Mouse (Mus musculus): ENCODE data around the gene Hsbp1.

DNA sequence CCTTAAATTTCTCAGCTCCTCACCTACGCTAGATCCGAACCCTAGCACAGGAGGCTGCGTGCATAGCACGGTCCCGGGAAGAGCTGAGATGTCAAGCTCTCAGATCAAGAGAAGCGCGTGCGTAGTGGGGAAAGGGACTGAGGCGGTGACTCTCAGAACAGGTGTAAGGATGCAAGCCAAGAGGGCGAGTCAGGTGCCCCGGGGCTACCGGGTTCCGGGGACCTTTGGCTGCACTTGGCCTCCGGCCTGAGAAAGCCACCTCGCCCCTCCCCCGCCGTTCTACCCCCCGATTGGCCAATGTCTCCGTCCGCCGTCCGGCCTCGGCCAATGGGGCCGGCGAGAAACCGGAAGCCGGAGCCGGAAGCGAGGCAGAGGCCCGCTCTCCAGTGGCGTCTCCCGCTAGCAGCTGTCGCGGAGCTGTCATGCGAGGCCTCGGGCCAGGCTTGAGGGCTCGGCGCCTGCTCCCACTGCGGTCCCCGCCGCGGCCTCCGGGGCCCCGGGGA lies 50.3 kb downstream of the Hsbp1 start, which contains the start of gene Mlycd:
- TF ChIP-seq CTCF (IDR thresholded peaks at IDR 0.05; ENCODE audit: low read depth, low read length) = no peak
- TF ChIP-seq POLR2A (IDR thresholded peaks at IDR 0.05; ENCODE audit: extremely low read depth, insufficient read depth, low read length) = peak; percentile 93
